Mouse (Mus musculus): ENCODE data around the gene Atp11c. TPM values are rescaled to one million over a fixed set of nuclear protein-coding genes. Genes with fewer than 3 reads are reported as not detected.

Atp11c gene
- total RNA-seq, 2 experiments from 2014 or later = 6.2 to 8.9 TPM

DNA sequence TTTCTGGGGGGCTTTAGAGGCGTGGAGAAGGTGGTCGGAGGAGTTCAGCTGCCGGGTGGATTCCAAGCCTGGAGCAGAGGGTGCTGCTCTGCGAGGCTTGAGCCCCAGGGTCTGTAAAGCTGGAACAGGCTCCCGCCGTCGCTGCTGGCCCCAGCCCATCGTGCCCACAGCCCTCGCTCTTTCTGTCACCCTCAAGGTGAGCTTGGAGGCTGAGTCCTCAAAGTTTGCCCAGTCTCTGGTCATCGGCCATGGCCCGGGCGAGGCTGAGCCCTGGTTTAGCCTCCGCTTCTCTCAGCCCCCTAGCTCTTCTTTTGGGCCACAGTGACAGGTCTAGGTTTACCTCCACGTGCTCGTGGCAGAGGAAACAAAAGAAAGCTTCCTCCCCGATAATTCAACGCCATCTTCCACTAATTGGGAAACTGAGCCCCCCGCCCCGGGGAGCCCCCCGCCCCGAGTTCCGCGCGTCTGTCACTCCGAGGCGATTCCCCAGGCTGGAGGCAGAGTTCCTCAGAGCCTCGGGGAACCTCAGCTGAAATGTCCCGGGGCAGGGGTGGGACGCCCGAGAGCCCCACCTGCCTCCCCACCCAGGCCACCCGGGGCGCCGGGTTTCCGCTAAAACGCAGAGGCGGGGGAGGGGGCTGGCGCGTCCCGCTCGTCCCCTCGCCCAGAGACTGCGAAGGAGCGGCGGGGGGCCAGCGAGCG is 189.3 kb downstream of the Atp11c start:
- no peak for DNase-seq (ENCODE audit: low spot score in 2 of 2)
- intact Hi-C loops (cut with DNase I) = loop anchor here (10.0 kb wide), 2 partner anchors 168 to 388 kb away; no protein-coding TSS in a partner anchor

DNA sequence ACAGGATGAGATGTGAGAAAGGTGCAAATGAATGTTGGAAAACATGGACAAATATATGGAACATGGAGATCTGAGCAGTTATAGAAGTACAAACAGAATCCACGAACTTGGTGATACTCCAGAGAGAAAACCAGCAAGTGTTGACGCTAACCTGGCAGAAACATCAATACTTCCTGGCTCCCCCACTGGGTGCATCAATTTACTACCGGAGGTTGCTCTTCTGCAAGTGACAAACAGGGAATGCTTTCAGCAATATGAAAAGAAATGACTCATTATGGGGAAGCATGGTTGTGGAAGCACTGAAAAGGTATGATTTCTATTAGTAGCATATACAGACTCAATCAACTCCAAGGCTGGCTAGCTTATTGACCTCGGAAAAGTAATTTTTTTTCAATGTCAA is 198.2 kb downstream of the Atp11c start:
- intact Hi-C loops (cut with DNase I) = no loop called here
- DNase-seq (ENCODE audit: low spot score in 2 of 2) = no peak

DNA sequence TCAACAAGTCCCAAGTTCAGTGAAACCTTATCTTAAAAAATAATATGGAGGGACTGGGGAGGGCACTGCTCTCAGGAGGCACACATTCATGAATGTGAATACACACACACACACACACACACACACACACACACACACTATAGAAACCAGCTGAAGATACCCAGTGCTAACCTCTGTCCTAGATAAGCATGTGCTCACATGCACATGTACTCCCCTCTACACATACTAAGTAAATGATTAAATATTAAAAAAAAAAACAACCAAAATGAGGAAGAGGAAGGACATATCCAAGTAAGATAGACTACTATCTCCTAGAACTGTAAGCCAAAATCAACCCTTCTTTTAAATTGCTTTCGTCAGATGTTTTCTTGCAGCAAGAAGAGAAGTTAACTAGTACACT is 205.6 kb downstream of the Atp11c start:
- intact Hi-C loops (cut with DNase I) = no loop called here
- no peak for DNase-seq (ENCODE audit: low spot score in 2 of 2)

DNA sequence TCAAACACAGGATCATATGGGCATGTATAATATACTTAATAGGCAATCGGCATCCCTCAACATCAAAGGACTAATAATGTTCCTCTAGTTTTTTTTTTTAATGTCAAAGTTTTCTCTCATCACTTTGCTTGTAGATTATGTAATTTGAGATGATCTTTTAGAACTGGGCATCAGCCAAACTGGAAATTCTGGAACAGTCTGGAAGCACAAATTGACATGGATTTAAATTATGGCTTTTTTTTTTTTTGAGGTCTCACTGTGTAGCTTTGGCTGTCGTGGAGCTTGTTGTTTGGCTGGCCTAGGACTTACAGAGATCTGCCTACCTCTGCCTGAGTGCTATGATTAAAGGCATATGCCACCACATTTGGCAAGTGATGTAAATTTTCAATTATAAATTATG is 210.8 kb downstream of the Atp11c start:
- no peak for DNase-seq (ENCODE audit: low spot score in 2 of 2)
- intact Hi-C loops (cut with DNase I) = no loop called here

DNA sequence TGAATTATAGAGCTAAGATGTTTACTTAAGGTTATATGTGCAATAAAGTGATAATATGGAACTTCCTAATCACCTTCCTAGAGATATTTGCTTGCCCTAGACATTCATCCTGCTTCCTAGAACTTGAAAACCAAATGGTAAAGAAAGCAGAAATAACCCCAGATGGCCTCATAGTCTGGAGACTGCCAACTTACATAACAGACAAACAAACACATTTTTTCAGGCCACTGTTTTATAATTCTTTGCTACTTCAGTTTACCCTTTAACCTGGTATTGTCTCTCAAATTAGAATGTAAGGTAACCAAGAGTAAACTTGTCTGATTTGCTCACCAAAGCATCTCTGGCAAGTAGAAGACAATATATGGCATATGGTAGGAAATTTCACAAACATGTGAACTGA is 212.1 kb downstream of the Atp11c start:
- intact Hi-C loops (cut with DNase I) = no loop called here
- DNase-seq (ENCODE audit: low spot score in 2 of 2) = no peak

DNA sequence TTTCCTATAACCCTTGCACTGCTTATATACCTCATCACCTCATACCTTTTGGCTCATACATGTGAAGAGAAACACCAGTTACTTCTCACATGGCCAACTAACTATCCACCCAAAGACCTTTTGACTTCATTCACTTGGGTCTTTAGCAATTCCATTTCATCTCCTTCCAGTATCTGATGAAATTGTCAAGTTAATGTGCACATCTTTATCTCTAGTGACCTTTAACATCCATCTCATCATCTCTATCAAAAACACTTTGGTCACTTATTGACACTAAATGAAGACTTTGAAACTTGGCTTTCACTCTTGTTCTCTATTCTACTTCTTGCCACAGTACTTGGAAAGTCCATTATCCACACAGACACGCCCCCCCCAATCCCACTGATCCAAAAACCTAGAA is 243.8 kb downstream of the Atp11c start:
- DNase-seq (ENCODE audit: low spot score in 2 of 2) = no peak
- intact Hi-C loops (cut with DNase I) = no loop called here

DNA sequence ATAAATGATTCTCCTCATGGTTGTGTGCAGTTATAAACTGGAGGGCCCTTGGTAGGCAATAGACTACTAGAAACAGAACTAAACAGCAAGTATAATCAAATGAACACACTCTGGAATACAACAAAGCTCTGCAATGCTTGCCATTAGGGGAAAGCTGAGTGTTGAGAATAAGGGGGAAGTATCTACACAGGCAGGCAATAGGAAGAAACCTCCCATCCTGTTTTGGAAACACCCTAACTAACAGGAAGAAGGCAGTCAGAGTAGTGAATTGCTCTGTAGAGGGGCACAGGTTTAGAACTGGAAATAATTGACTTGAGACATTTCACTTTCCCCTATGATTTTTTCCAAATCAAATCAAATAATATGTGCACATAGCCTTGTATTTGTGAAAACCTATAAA is 247.1 kb downstream of the Atp11c start:
- intact Hi-C loops (cut with DNase I) = no loop called here
- DNase-seq (ENCODE audit: low spot score in 2 of 2) = no peak

DNA sequence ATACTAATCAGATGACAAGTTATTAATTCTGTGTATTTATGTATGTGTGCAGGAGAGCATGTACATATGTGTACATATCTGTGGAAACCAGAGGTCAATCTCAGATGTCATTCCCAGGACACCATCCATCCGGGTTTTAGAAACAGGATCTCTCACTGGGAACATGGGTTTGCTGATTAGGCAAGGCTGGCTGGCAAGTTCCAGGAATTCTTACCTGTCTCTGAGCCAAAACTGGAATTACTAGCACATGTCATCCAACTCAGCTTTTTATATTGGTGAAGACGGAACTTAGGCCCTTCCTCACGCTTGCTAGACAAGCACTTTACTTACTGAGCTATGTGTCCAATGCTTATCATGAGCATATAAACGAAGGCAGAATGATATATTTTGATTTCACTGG is 247.5 kb downstream of the Atp11c start:
- DNase-seq (ENCODE audit: low spot score in 2 of 2) = no peak
- intact Hi-C loops (cut with DNase I) = no loop called here

DNA sequence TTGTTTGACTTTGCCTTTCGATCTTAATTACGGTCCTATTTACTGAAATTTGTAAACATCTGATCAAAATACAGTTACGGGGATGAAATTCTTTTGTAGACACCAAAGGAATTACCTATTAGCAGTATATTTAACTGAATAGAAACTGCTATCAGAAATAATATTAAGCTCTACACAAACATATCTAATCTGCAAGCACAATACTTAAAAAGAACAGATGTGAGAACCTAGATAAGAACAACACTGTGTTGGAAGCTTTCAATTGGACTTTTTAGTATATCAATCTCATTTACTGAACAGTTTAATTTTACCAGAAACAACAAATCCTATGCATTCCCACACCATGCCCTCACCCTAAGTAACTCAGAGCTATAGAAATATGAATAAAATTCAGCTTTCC is 262.8 kb downstream of the Atp11c start:
- intact Hi-C loops (cut with DNase I) = no loop called here
- no peak for DNase-seq (ENCODE audit: low spot score in 2 of 2)

DNA sequence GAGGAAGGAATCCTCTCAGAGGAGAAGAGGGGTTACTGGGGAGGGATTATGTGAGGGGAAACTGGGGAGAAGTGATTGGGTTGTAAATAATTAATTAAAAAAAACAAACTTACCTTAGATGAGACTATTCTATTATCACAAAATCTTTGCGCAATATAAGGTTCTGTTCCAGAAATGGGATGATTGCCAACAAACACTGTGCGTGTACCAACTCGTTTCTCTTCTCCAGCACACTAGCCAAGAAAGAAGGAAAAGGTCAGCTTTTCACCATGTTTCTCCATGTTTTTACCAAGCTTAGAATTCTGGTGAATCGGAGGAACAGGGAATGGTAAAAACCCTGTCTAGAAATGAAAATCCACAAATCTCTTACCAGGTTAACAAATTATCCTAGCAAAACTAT is 271.2 kb downstream of the Atp11c start:
- no peak for DNase-seq (ENCODE audit: low spot score in 2 of 2)
- intact Hi-C loops (cut with DNase I) = no loop called here

DNA sequence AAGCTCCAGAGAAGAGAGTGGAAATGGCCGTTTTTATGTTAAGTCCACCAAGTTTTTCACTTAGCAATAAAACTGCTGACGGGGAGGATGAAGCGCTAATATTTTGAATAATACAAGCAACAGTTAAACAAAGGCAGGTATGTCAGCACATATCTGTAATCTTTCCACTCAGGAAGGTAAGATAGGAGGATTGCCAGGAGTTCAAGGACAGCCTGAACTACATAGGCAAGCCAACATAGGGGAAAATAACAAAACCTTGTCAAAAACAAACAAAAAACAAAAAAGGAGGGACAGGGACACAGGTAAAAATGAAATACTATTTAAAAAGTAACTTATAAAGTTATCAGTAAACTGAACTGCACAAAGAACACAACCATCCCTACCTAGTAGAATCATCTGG is 274.8 kb downstream of the Atp11c start:
- intact Hi-C loops (cut with DNase I) = no loop called here
- DNase-seq (ENCODE audit: low spot score in 2 of 2) = no peak

DNA sequence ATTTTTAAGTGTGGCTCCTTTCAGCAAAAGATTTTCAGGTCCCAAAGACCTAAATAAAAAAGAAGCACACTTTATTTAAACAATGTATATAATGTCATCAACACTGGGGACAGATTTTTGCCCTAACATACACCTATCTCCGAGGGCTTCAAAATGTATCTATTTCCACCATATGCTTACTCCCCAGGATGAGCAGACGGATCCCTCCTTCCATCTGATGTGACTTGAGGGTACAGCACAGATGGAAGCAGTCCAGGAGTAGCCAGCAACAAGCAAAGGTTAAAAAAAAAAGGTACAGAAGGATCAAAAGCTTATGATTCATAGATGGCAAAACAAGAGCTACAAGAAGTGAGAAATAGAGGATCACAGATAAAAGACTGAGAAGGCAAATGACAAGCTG is 300.2 kb downstream of the Atp11c start:
- intact Hi-C loops (cut with DNase I) = no loop called here
- DNase-seq (ENCODE audit: low spot score in 2 of 2) = no peak

DNA sequence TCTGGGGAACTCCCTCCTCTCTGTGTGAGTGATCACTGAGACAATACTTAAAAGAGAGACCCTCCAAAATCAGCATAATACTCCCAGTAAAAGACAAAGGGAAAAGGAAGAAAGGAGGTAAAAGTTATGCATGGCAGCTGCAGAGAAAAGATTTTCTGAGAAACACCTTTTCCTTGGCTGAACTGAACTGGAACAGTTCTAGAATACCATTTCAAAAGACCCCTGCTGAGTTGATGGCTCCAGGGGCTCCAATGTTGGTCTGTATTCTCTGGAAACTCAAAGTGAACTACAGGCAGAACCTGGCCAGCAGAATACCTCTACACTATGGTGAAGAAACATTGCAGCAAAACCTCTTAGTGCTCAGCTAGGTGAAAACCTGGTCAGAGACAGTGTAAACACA is 337.2 kb downstream of the Atp11c start:
- no peak for DNase-seq (ENCODE audit: low spot score in 2 of 2)
- intact Hi-C loops (cut with DNase I) = no loop called here

DNA sequence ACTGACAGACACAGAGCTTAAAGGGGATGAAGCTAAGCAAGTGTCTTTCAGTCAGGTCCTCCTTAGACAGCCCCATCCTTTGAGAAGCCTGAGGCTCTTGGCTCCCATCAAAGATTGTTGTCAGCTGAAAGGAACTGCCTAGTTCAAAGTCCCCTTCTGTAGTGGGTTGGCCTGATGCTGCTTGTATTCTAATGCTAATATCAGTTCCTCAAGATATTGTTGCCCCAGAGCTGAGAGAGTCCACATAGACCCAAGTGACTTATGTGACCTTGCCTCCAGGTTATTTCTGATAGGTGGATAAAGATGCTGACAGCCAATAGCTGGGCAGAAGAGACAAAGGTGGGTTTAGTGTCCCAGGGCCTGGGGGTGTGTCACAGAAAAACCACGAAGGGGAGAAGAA is 404.8 kb downstream of the Atp11c start:
- intact Hi-C loops (cut with DNase I) = no loop called here
- no peak for DNase-seq (ENCODE audit: low spot score in 2 of 2)

DNA sequence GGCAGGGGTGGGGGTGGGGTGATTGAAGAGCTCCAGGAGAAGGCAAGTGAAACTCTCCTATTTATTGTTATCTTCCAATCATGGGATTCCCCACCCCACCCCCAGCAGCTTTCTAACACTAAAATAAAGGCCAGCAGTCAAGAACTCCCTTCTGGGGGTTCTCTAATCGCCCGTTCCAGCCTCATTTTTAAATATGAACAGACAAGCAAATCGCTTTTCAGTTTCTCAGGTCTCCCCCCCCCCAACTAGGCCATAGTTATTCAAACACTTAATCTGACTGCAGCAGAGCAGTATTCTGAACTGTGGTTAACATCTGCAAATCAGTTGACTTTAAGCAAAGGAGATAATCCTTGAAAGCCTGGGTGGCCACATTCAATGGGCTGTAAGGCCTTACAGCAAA is 409.9 kb downstream of the Atp11c start:
- intact Hi-C loops (cut with DNase I) = no loop called here
- DNase-seq (ENCODE audit: low spot score in 2 of 2) = no peak

DNA sequence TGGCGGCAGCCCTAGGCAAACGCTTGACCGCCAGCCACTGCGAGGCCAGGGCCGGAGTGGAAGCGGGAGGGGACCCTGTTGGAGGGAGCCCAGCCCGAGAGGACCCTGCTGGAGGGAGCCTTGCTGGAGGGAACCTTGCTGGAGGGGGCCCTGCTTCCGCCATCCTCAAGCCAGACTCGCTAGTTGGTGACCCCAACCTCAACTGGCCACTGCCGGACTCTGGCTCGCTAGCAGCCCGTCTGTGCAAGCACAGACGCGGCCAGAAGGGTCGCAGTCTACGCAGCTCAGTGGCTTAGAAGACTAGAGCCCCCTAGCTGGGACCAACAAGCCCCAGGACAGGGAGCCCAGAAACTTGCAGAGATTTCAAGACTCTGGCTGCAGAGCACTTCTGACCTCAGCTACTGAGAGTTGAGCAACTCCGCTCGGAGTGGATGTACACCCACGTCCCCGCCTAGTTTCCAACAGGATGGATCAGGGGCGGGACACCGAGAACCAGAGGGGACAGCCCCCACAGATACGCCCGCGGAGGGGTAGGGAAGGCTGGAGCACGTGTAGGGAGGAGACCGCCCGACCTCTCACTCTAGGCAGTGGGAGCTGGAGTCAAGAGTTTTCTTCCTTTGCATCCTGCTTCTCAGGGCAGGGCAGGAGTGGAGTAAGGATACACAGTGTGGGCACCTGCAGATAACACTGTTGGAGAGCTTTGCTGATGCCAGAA is 413.6 kb downstream of the Atp11c start, which contains the start of gene Mcf2:
Gene Mcf2, minus strand, starts transcription at position 346 of the 715 bp plus-strand sequence.
- DNase-seq (ENCODE audit: low spot score in 2 of 2) = no peak
- intact Hi-C loops (cut with DNase I) = no loop called here

DNA sequence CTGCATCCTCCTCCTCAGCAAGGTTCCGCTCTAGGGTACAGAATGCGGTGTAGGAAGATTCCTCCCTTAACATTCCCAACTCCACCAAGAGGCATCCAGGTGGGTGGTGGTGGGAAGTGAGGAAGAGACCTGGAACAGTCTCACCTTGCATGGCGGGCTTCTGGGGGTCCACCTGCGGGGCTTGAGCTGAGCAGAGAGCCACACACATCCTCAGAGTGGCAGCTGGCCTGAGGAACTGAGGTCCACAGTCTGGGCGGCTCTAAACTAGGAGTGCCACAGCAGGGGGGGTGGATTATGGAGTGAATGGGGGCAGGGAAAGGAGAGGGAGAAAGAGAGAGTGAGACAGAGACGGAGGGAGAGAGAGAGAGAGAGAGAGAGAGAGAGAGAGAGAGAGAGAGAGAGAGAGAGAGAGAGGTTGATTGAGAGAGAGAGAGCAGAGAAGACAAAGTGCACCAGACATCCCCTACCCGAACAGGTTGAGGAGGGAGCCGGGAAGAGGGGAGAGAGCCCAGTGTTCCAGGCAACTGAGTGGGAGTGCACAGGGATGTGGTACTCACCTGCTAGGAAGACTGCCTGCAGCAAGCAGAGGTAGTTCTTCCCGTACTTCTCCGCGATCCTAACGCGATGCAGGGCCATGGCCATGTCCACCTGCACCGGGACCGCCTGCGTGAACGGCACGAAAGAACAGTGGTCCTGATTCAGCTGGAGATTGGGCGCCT is 414.3 kb downstream of the Atp11c start:
- no peak for DNase-seq (ENCODE audit: low spot score in 2 of 2)
- intact Hi-C loops (cut with DNase I) = no loop called here

Data from left cerebral cortex, postnatal 36 days (tissue).